Mouse (Mus musculus) neural tube, embryonic 12.5 days (tissue): Measurements from ENCODE around the gene Fndc3b. TPM values are rescaled to one million over a fixed set of nuclear protein-coding genes. Genes with fewer than 3 reads are reported as not detected.
"Not testable (repeated sequence)": the region's sequence is repeated elsewhere in the genome, so short reads cannot be mapped to it uniquely, and the experiment has no call there.

ENCODE experiments used
- ATAC-seq: fragments of 200-750 bp; cut with Nextera tagmentation; 2 replicates; pipeline ENCODE4 v1.8.0; 2017; ENCODE audit warnings: low read depth, mild to moderate bottlenecking, moderate TSS enrichment, moderate library complexity; ENCODE audit not compliant: low FRiP score
- H3K27ac ChIP-seq: fragments of 300-500 bp; sonication (generic); 2 replicates; pipeline ENCODE4 v1.5.1; 2016
- H3K27me3 ChIP-seq: fragments of 300-500 bp; sonication (generic); replicated peaks from 2 replicates; pipeline ENCODE4 v1.6.1; 2016; ENCODE audit warnings: mild to moderate bottlenecking
- H3K36me3 ChIP-seq: fragments of 300-500 bp; sonication (generic); 2 replicates; pipeline ENCODE4 v1.6.1; 2016; ENCODE audit warnings: mild to moderate bottlenecking
- H3K4me1 ChIP-seq: fragments of 300-500 bp; sonication (generic); 2 replicates; pipeline ENCODE4 v1.6.1; 2016
- H3K4me2 ChIP-seq: fragments of 300-500 bp; sonication (generic); replicated peaks from 2 replicates; pipeline ENCODE4 v1.6.1; 2016; ENCODE audit warnings: mild to moderate bottlenecking
- H3K4me3 ChIP-seq: fragments of 300-500 bp; sonication (generic); 2 replicates; pipeline ENCODE4 v1.5.1; 2016
- H3K9ac ChIP-seq: fragments of 300-500 bp; sonication (generic); 2 replicates; pipeline ENCODE4 v1.6.1; 2016; ENCODE audit warnings: mild to moderate bottlenecking
- H3K9me3 ChIP-seq: fragments of 300-500 bp; sonication (generic); 2 replicates; pipeline ENCODE4 v1.6.1; 2016; ENCODE audit warnings: mild to moderate bottlenecking
- WGBS: fragments of 180-500 bp; shearing (Covaris S2); methylation state at CpG from one replicate; pipeline ENCODE4 v1.1.7; 2016; 5-methylcytosine and 5-hydroxymethylcytosine counted together
- polyA plus RNA-seq: library from polyadenylated mRNA; unstranded; fragments of >200 nt; fragmentation: Nextera tagmentation; extraction: Ambion mirVana; gene quantifications from 2 replicates; pipeline ENCODE4 v1.2.1, GENCODE M21; 2016

Gene Fndc3b
- polyA plus RNA-seq, 1 experiment from 2014 or later: 16.0 TPM

- H3K9me3 ChIP-seq: no peaks in the 10 kb centered on the region
- no peak for ATAC-seq
- H3K27ac ChIP-seq: no peak overlapping the region
- 0 out of 2 replicates have a peak, but pooled peaks cover 3% of the 10 kb centered on the region for H3K4me1 ChIP-seq
- WGBS: 87% methylated on average over 6 of the region's 6 CpGs
- peaks cover 2% of the 10 kb centered on the region; the same call in 1 of the 2 replicates for H3K36me3 ChIP-seq
- no peaks in the 10 kb centered on the region for H3K27me3 ChIP-seq
- no peak overlapping the region for H3K4me3 ChIP-seq
- no peak overlapping the region for H3K4me2 ChIP-seq
- H3K9ac ChIP-seq: no peak overlapping the region
These were observed 288.6 kb downstream of the Fndc3b start for GRCm38 (mm10) chr3:27422521-27422920.

GRCm38 (mm10) chr3:27421980-27422379 is 289.1 kb downstream of the Fndc3b start:
- H3K4me2 ChIP-seq: no peak overlapping the region
- H3K27ac ChIP-seq: no peak overlapping the region
- no peaks in the 10 kb centered on the region for H3K27me3 ChIP-seq
- no peak overlapping the region for H3K9ac ChIP-seq
- ATAC-seq: no peak
- 72% methylated on average over 12 of the region's 12 CpGs for WGBS
- H3K9me3 ChIP-seq: no peaks in the 10 kb centered on the region
- peaks cover 2% of the 10 kb centered on the region; the same call in 1 of the 2 replicates for H3K36me3 ChIP-seq
- 0 out of 2 replicates have a peak, but pooled peaks cover 3% of the 10 kb centered on the region for H3K4me1 ChIP-seq
- H3K4me3 ChIP-seq: no peak overlapping the region

- Histone ChIP-seq H3K4me2 (no peak overlapping the region), H3K4me1 (0 out of 2 replicates have a peak, but pooled peaks cover 3% of the 10 kb centered on the region), H3K9me3 (no peaks in the 10 kb centered on the region), H3K36me3 (no peaks in the 10 kb centered on the region), H3K27me3 (no peaks in the 10 kb centered on the region), H3K27ac (no peak overlapping the region), H3K9ac (no peak overlapping the region), H3K4me3 (no peak overlapping the region)
- no peak for ATAC-seq
- WGBS: 97% methylated on average over 8 of the region's 8 CpGs
These were observed 292.5 kb downstream of the Fndc3b start for GRCm38 (mm10) chr3:27418602-27419001.

GRCm38 (mm10) chr3:27416786-27417185 is 294.3 kb downstream of the Fndc3b start:
- Histone ChIP-seq H3K27me3 (no peaks in the 10 kb centered on the region), H3K9ac (no peak overlapping the region), H3K4me3 (no peak overlapping the region), H3K36me3 (no peaks in the 10 kb centered on the region), H3K27ac (no peak overlapping the region), H3K4me1 (no peaks in the 10 kb centered on the region), H3K9me3 (no peaks in the 10 kb centered on the region), H3K4me2 (no peak overlapping the region)
- no peak for ATAC-seq
- 74% methylated on average over 10 of the region's 10 CpGs for WGBS

- no peaks in the 10 kb centered on the region for H3K4me1 ChIP-seq
- H3K4me3 ChIP-seq: no peak overlapping the region
- no peak overlapping the region for H3K4me2 ChIP-seq
- no peak overlapping the region for H3K27ac ChIP-seq
- no peak overlapping the region for H3K9ac ChIP-seq
- ATAC-seq: no peak
- no peaks in the 10 kb centered on the region for H3K36me3 ChIP-seq
- H3K9me3 ChIP-seq: no peaks in the 10 kb centered on the region
- 79% methylated on average over 3 of the region's 3 CpGs for WGBS
- H3K27me3 ChIP-seq: no peaks in the 10 kb centered on the region
These were observed 297.5 kb downstream of the Fndc3b start for GRCm38 (mm10) chr3:27413566-27413965.

- no peaks in the 10 kb centered on the region for H3K9me3 ChIP-seq
- no peaks in the 10 kb centered on the region for H3K36me3 ChIP-seq
- WGBS: 98% methylated on average over 2 of the region's 2 CpGs
- H3K4me1 ChIP-seq: no peaks in the 10 kb centered on the region
- H3K9ac ChIP-seq: no peak overlapping the region
- H3K4me2 ChIP-seq: no peak overlapping the region
- ATAC-seq: no peak
- no peak overlapping the region for H3K27ac ChIP-seq
- H3K27me3 ChIP-seq: no peaks in the 10 kb centered on the region
- H3K4me3 ChIP-seq: no peak overlapping the region
These were observed 299.8 kb downstream of the Fndc3b start for GRCm38 (mm10) chr3:27411286-27411685.

- no peaks in the 10 kb centered on the region for H3K27me3 ChIP-seq
- H3K4me2 ChIP-seq: no peak overlapping the region
- H3K27ac ChIP-seq: no peak overlapping the region
- no peak overlapping the region for H3K4me3 ChIP-seq
- ATAC-seq: no peak
- no peak overlapping the region for H3K9ac ChIP-seq
- H3K9me3 ChIP-seq: no peaks in the 10 kb centered on the region
- WGBS: 88% methylated on average over 2 of the region's 2 CpGs
- no peaks in the 10 kb centered on the region for H3K36me3 ChIP-seq
- H3K4me1 ChIP-seq: no peaks in the 10 kb centered on the region
These were observed 302.5 kb downstream of the Fndc3b start for GRCm38 (mm10) chr3:27408564-27408963.

GRCm38 (mm10) chr3:27406440-27406839 is 304.7 kb downstream of the Fndc3b start:
- H3K4me2 ChIP-seq: no peak overlapping the region
- no peaks in the 10 kb centered on the region for H3K36me3 ChIP-seq
- H3K4me1 ChIP-seq: no peaks in the 10 kb centered on the region
- H3K4me3 ChIP-seq: no peak overlapping the region
- H3K27me3 ChIP-seq: no peaks in the 10 kb centered on the region
- WGBS: 87% methylated on average over 3 of the region's 3 CpGs
- no peak for ATAC-seq
- H3K27ac ChIP-seq: no peak overlapping the region
- no peaks in the 10 kb centered on the region for H3K9me3 ChIP-seq
- no peak overlapping the region for H3K9ac ChIP-seq

GRCm38 (mm10) chr3:27400996-27401395 is 310.1 kb downstream of the Fndc3b start:
- H3K27me3 ChIP-seq, H3K9ac ChIP-seq, ATAC-seq, H3K4me2 ChIP-seq, H3K9me3 ChIP-seq, H3K27ac ChIP-seq, H3K36me3 ChIP-seq, H3K4me3 ChIP-seq, H3K4me1 ChIP-seq: not testable (repeated sequence)
- WGBS: 94% methylated on average over 3 of the region's 3 CpGs

GRCm38 (mm10) chr3:27389923-27390322 is 321.2 kb downstream of the Fndc3b start:
- 78% methylated on average over 1 of the region's 1 CpGs for WGBS
- Histone ChIP-seq H3K27me3 (no peaks in the 10 kb centered on the region), H3K9me3 (no peaks in the 10 kb centered on the region), H3K27ac (no peak overlapping the region), H3K9ac (no peak overlapping the region), H3K4me1 (no peaks in the 10 kb centered on the region), H3K4me2 (no peak overlapping the region), H3K4me3 (no peak overlapping the region), H3K36me3 (no peaks in the 10 kb centered on the region)
- ATAC-seq: no peak

GRCm38 (mm10) chr3:27384836-27385235 is 326.3 kb downstream of the Fndc3b start:
- Histone ChIP-seq H3K27me3 (no peaks in the 10 kb centered on the region), H3K27ac (no peak overlapping the region), H3K9ac (no peak overlapping the region), H3K4me1 (no peaks in the 10 kb centered on the region), H3K4me3 (no peak overlapping the region), H3K9me3 (no peaks in the 10 kb centered on the region), H3K36me3 (no peaks in the 10 kb centered on the region), H3K4me2 (no peak overlapping the region)
- 75% methylated on average over 3 of the region's 3 CpGs for WGBS
- no peak for ATAC-seq

GRCm38 (mm10) chr3:27377935-27378334 is 333.2 kb downstream of the Fndc3b start:
- Histone ChIP-seq H3K4me1 (no peaks in the 10 kb centered on the region), H3K9ac (no peak overlapping the region), H3K9me3 (no peaks in the 10 kb centered on the region), H3K27me3 (peaks cover 11% of the 10 kb centered on the region; the same call in 1 of the 2 replicates), H3K27ac (no peak overlapping the region), H3K4me3 (no peak overlapping the region), H3K36me3 (no peaks in the 10 kb centered on the region), H3K4me2 (no peak overlapping the region)
- WGBS: 78% methylated on average over 4 of the region's 4 CpGs
- ATAC-seq: no peak

- H3K27me3 ChIP-seq: peaks cover 44% of the 10 kb centered on the region
- H3K9me3 ChIP-seq: no peaks in the 10 kb centered on the region
- H3K9ac ChIP-seq: no peak overlapping the region
- peaks cover 17% of the 10 kb centered on the region for H3K4me1 ChIP-seq
- H3K4me3 ChIP-seq: no peak overlapping the region
- no peak overlapping the region for H3K4me2 ChIP-seq
- H3K36me3 ChIP-seq: no peaks in the 10 kb centered on the region
- H3K27ac ChIP-seq: no peak overlapping the region
- 46% methylated on average over 9 of the region's 9 CpGs for WGBS
- no peak for ATAC-seq
These were observed 336.7 kb downstream of the Fndc3b start for GRCm38 (mm10) chr3:27374396-27374795.
